Mouse (Mus musculus) c-Kit-positive CD71-positive TER-119-negative erythroid progenitor cells, embryonic 14.5 days (primary cell): Measurements from ENCODE around the gene Rasal1.

Experiments used
- DNase-seq: peaks from one replicate; pipeline ENCODE4 v3.0.0-alpha.2; 2013; ENCODE audit warnings: low read depth

The Rasal1 gene

GRCm38 (mm10) chr5:120696057-120696743 is 47.6 kb downstream of the Rasal1 start:
- DNase-seq: no peak

DNA sequence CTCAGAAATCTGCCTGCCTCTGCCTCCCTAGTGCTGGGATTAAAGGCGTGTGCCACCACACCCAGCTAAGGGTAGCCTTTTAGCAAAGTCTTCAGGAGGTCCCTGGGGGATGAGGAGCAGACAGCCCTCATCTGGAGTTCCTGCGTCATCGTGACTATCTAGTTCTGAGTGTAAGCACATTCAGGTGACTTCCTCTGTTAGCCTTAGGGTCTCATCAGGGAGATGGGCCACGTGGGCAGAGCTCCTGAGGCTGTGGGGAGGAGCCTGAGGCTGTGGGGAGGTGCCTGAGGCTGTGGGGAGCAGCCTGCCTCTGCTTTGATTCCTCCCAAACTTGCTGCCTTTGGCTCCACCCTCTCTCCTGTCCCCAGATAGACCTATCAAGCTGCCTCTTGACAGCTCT is 48.3 kb downstream of the Rasal1 start:
- DNase-seq: no peak

DNA sequence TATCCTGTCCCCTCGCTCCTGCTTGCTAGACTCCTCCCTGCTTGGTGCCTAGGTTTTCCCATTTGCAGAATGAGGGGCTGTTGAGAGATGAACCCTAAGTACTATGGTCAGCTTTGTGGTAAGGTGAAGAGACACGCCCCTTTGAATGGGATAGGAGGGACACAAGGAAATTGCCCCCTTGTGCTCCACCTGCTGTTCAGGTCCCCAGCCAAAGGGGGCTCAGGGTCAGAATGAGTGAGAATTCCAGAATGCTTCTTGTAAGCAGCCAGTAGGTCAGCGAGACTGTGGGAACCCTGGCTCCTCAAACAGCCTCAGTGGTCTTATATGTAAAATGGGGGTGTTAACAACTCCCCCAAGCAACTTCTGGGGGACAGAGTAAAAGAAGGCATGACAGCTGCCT is 49.6 kb downstream of the Rasal1 start:
- DNase-seq: no peak

- DNase-seq: no peak
These were observed 50.3 kb downstream of the Rasal1 start for GRCm38 (mm10) chr5:120698801-120699391.

- no peak for DNase-seq
These were observed 52.6 kb downstream of the Rasal1 start for GRCm38 (mm10) chr5:120700996-120701790.

DNA sequence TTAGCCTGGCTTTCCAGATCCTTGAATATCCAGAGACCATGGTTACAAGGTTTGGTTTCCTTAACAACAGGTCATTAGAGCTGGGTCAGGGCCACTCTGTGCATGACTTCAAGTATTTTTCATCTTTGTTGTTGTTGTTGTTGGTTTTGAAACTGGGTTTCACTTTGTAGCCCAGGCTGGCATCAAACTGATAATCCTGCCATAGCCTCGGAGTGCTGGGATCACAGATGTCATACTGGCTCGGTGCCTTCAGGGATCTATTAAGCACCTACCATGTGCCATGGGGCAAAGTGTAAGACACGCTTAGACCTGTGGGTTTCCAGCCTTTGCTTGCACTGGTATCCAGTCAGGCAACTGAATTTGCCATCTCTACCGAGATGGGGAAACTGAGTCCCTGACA is 53.8 kb downstream of the Rasal1 start:
- no peak for DNase-seq

DNA sequence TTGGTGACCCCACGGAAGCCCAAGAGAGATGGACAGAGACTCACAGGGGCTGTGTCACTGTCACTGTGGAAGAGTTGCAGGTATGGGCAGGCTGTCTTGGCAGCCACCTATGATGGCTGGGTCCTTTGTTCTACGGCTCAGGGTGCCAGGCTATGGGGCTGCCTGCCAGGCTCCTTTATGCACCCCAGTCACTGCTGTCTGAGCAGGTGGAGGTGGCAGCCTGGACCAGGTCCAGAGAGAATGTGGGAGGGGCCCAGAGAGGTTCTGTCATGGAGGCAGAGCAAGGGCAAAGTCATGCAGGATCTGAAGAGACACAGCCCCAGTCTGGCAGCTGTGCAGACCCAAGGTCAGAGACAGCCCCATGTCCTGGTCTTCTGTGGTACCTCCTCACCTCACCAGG is 54.4 kb downstream of the Rasal1 start:
- DNase-seq: no peak

DNA sequence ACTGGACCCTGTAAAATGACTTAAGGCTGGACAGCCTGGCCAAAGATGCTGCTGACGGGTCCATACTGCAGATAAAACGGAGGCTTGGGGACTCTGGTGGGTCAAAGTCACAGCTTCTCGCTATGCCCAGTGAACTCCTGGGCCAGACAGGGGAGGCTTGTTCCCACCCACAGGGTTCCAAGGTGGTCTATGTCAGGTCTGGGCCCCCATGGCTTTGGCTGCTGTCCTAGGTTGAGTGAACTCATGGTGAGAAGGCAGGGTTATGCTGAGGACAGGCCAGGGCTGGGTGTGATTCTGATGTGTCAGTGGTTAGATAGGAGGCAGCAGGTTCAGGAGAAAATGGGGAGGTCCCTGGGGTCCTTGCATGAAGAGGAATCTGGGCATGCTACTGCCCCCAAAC is 55.0 kb downstream of the Rasal1 start:
- DNase-seq: no peak

GRCm38 (mm10) chr5:120704421-120704820 is 55.8 kb downstream of the Rasal1 start:
- no peak for DNase-seq

DNA sequence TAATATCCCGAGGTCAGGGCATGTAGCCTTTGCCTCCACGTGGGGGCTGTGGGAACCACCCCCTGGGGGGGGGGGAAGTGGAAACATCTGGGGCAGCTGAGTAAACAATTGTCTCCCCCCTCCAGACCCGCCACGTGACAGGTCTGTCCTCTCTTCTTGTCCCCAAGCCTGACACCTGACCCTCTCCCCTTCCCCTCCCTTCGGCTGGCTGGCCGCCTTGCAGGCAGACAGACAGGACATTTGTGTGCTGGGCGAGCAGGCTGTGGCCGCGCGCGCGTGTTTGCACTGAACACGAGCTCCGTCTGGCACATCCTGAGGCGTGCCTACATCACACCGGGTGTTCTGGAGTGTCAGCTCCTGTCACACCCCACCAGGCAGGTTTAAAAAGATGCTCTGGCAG is 57.9 kb downstream of the Rasal1 start:
- DNase-seq: no peak

- DNase-seq: no peak
These were observed 58.4 kb downstream of the Rasal1 start for GRCm38 (mm10) chr5:120706976-120707375.

GRCm38 (mm10) chr5:120710161-120710825 is 61.7 kb downstream of the Rasal1 start:
- no peak for DNase-seq

DNA sequence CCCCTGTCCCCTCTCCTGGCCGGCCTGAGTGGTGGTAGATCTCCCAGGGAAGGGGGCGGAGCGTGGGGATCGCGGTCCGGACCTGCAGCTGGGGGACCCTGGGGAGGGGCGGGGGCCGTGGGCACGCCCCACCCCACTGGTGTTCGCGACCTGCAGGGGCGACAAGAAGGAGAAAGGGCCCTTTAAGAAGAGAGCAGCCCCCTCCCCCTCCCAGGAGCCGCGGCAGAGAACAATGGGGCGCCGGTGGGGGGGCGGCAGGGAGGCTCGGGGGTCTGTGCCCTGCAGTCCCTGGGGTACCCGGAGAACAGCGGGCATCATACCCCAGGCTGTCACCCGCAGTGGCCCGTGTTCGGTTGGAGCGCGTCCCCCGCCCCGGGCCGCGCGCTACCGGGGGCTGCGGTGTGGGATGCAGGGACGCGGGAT is 62.2 kb downstream of the Rasal1 start:
- no peak for DNase-seq

DNA sequence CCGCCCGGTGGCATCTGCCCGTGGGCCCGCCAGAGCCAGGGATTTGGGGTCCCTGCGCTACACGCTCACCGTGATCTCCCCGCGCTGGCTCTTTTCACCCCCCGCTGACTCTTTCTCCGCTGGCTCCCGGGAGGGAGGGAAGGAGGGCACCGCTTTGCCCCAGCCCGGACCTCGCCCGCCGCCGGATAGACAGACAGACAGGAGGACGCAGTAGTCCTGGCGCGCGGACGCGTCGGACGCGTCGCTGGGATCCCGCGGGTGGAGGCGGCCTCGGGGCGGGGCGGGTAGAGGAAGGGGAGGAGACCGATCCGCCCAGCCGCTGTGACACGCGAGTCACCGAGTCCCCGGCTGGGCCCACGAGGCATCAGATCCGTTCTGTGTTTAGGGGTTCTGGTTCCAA is 62.8 kb downstream of the Rasal1 start:
- no peak for DNase-seq

DNA sequence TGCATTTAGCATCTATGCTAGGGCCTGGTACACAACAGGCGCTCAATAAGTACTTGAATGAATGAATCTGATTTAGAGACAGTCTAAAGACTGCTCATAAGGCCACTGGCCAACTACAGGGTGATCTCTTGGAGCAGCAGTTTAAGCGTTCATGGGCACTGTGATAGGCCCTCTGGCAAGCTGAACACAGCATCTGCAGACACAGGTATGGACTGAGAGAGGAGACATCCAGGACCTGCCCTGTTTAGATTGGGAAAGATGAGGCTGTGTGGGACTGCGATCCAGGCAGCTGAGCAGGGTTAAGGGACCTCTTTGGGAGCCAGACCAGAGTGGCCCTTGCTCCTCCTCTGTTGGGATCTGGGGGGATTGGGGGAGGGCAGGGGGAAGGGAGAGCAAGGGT is 63.2 kb downstream of the Rasal1 start, which contains the start of gene Dtx1:
Gene Dtx1 (minus strand): TSS at position 101 of the 400 bp plus-strand sequence.
- DNase-seq: no peak

DNA sequence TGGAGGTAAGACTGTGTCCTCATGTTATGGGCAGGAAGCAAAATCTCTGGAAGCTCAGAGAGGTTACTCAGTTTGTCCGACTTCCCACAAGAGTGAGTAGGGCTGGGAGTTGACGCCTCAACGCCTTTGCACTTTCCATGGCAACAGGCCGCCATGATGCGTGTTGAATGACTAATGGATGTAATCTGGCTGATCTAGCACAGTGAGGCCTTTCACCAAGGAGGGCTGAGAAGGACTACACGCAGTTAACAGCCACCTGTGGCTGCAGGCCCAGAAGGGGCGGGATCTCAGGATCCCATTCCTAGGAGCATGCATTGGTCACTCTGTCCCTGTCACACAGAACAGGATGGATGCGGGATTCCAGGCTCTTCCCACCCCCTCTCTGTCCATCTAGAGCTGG is 64.1 kb downstream of the Rasal1 start:
- DNase-seq: no peak

GRCm38 (mm10) chr5:120714314-120714713 is 65.7 kb downstream of the Rasal1 start:
- peak; percentile 37 for DNase-seq

GRCm38 (mm10) chr5:120717136-120717535 is 68.5 kb downstream of the Rasal1 start:
- DNase-seq: no peak

- DNase-seq: no peak
These were observed 70.2 kb downstream of the Rasal1 start for GRCm38 (mm10) chr5:120718600-120719378.

DNA sequence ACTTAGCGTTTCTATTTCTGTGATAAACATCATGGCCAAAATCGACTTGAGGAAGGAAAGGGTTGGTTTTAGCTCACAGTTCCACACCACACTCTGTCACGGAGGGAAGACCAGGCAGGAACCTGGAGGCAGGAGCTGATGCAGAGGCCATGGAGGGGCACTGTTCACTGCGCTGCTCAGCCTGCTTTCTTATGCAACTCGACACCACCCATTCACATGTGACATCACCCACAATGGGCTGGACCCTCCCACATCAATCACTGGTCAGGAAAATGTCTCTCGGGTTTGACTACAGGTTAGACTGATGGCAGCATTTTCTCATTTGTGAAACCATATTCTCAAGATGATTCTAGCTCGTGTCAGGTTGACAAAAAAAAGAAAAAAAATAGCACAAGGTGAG is 72.4 kb downstream of the Rasal1 start:
- no peak for DNase-seq

DNA sequence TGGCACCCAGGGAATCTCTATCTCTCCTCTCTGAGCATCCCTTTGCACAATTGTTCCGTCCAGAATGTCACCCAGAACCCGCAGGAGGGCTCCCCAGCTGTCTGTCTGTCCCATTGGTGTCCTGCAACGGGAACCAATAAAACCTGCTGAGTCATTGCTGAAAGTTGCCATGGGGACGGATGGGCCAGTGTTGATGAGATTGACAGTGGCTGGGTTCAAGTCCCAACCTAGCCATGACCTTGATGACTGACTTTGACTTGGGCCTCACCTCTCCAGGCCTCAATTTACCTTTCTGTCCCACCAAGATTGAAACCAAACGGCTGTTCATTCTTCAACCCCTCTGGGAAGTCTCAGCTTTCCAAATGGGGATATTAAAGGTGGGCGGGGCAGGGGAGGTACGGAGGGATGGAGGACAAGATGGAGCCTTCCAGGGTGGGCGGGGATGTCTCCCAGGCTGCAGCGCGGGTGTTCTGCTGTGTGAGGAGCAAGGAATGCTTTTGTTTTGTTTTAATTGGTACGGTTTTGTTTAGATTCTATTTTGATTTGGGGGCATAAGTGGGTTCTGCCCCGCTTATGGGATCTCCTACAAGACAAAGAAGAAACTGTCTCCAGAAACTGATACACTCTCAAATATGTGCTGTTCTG is 77.3 kb downstream of the Rasal1 start:
- DNase-seq: no peak
